Mouse (Mus musculus) retina, postnatal 7 days (tissue): ENCODE measurements around the gene Lpar1.

ENCODE experiments used
- DNase-seq: peaks from one replicate; pipeline ENCODE4 v3.0.0-alpha.2; 2012; ENCODE audit warnings: low read depth, low spot score

The Lpar1 gene

GRCm38 (mm10) chr4:58462586-58462985 is 91.1 kb downstream of the Lpar1 start:
- DNase-seq: no peak

- DNase-seq: no peak
Measured at GRCm38 (mm10) chr4:58453334-58453733, 100.4 kb downstream of the Lpar1 start.

GRCm38 (mm10) chr4:58448825-58449224 is 104.9 kb downstream of the Lpar1 start:
- no peak for DNase-seq

- no peak for DNase-seq
Measured at GRCm38 (mm10) chr4:58447841-58448240, 105.9 kb downstream of the Lpar1 start.

GRCm38 (mm10) chr4:58445846-58446245 is 107.9 kb downstream of the Lpar1 start:
- no peak for DNase-seq

GRCm38 (mm10) chr4:58442338-58442737 is 111.4 kb downstream of the Lpar1 start:
- no peak for DNase-seq

- DNase-seq: no peak
Measured at GRCm38 (mm10) chr4:58438654-58439053, 115.0 kb downstream of the Lpar1 start.

GRCm38 (mm10) chr4:58437271-58437670 is 116.4 kb downstream of the Lpar1 start:
- DNase-seq: no peak

GRCm38 (mm10) chr4:58423276-58423930 is 130.3 kb downstream of the Lpar1 start:
- no peak for DNase-seq

GRCm38 (mm10) chr4:58419225-58419624 is 134.5 kb downstream of the Lpar1 start:
- DNase-seq: no peak

GRCm38 (mm10) chr4:58417319-58417718 is 136.4 kb downstream of the Lpar1 start:
- no peak for DNase-seq

- DNase-seq: no peak
Measured at GRCm38 (mm10) chr4:58415537-58415936, 138.2 kb downstream of the Lpar1 start.

- no peak for DNase-seq
Measured at GRCm38 (mm10) chr4:58413188-58414185, 140.2 kb downstream of the Lpar1 start.

GRCm38 (mm10) chr4:58401973-58402501 is 151.7 kb downstream of the Lpar1 start:
- no peak for DNase-seq

- DNase-seq: no peak
Measured at GRCm38 (mm10) chr4:58400861-58401341, 152.8 kb downstream of the Lpar1 start.
